Mouse (Mus musculus) forebrain, postnatal 0 days (tissue): ENCODE data around the gene Adam22. TPM values are rescaled to one million over a fixed set of nuclear protein-coding genes. Genes with fewer than 3 reads are reported as not detected.
"Not testable (repeated sequence)": the region's sequence is repeated elsewhere in the genome, so short reads cannot be mapped to it uniquely, and the experiment has no call there.

Experiments
- ATAC-seq: fragments of 200-750 bp; cut with Nextera tagmentation; 2 replicates; pipeline ENCODE4 v1.8.0; 2017; ENCODE audit warnings: mild to moderate bottlenecking, moderate library complexity
- DNase-seq: peaks from one replicate; pipeline ENCODE4 v3.0.0-alpha.2; 2015
- H3K27ac ChIP-seq: fragments of 300-500 bp; sonication (generic); 2 replicates; pipeline ENCODE4 v1.5.1; 2014; ENCODE audit warnings: low read depth, mild to moderate bottlenecking, antibody characterized with exemption, low read length, moderate library complexity, mixed read lengths
- H3K27me3 ChIP-seq: fragments of 300-500 bp; sonication (generic); 2 replicates; pipeline ENCODE4 v1.6.1; 2014; ENCODE audit warnings: mild to moderate bottlenecking, low read length, mixed read lengths; ENCODE audit not compliant: insufficient read depth
- H3K36me3 ChIP-seq: fragments of 300-500 bp; sonication (generic); 2 replicates; pipeline ENCODE4 v1.6.1; 2014; ENCODE audit warnings: mild to moderate bottlenecking, moderate library complexity; ENCODE audit not compliant: insufficient read depth
- H3K4me1 ChIP-seq: fragments of 300-500 bp; sonication (generic); 2 replicates; pipeline ENCODE4 v1.6.1; 2014; ENCODE audit warnings: antibody characterized with exemption; ENCODE audit not compliant: insufficient read depth
- H3K4me2 ChIP-seq: fragments of 300-500 bp; sonication (generic); 2 replicates; pipeline ENCODE4 v1.6.1; 2014; ENCODE audit warnings: low read depth, mild to moderate bottlenecking, moderate library complexity
- H3K4me3 ChIP-seq: fragments of 300-500 bp; sonication (generic); 2 replicates; pipeline ENCODE4 v1.5.1; 2014; ENCODE audit warnings: low read depth, low read length, mixed read lengths
- H3K9ac ChIP-seq: fragments of 300-500 bp; sonication (generic); 2 replicates; pipeline ENCODE4 v1.6.1; 2014; ENCODE audit warnings: mild to moderate bottlenecking
- H3K9me3 ChIP-seq: fragments of 300-500 bp; sonication (generic); 2 replicates; pipeline ENCODE4 v1.6.1; 2016; ENCODE audit warnings: low read length
- CTCF ChIP-seq: sonication (generic); IDR thresholded peaks from 2 replicates; pipeline ENCODE4 v1.5.1; 2016; ENCODE audit warnings: antibody characterized with exemption, control low read depth, low read depth
- WGBS: fragments of 180-500 bp; shearing (Covaris S2); extraction: QIAGEN DNeasy Blood & Tissue Kit; methylation state at CpG from one replicate; pipeline ENCODE4 v1.1.7; 2014; 5-methylcytosine and 5-hydroxymethylcytosine counted together
- polyA plus RNA-seq: library from polyadenylated mRNA; unstranded; fragments of >200 nt; fragmentation: Nextera tagmentation; extraction: Ambion mirVana; gene quantifications from 2 replicates; pipeline ENCODE4 v1.2.1, GENCODE M21; 2015
- total RNA-seq: library from RNA; depleted of rRNA; stranded (reverse); fragments of >200 nt; gene quantifications from 2 replicates; pipeline ENCODE4 v1.2.3, GENCODE M21; 2014

The Adam22 gene
- total and polyA plus RNA-seq, 2 experiments from 2014 or later, result 36.6 to 89.4 TPM

DNA sequence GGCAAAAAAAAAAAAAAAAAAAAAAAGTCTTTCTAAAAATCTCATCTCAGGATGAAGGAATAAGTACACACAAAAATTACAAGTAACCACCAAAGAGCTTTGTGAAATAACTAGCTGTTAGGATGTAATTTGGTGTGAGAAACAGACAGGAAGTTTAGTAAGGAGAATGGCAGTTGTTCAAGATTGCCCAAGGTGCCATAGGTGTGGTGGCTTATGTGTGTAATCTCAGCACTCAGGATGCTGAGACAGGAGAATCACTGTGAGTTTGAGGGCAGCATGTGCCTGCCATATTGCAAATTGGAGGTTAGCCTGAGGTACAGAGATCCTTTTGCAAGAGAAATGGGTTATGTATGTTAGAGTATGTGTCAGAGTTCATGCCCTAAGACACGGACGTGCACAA, 305.5 kb downstream of the Adam22 start:
- Histone ChIP-seq H3K4me3 (no peak overlapping the region), H3K4me2 (no peak overlapping the region), H3K27ac (no peak overlapping the region), H3K36me3 (peaks cover 43% of the 10 kb centered on the region), H3K4me1 (0 out of 2 replicates have a peak, but pooled peaks cover 2% of the 10 kb centered on the region), H3K9ac (no peak overlapping the region), H3K9me3 (no peaks in the 10 kb centered on the region), H3K27me3 (no peaks in the 10 kb centered on the region)
- ATAC-seq (no peak), DNase-seq (no peak)
- 98% methylated on average over 2 of the region's 2 CpGs for WGBS
- TF ChIP-seq CTCF, result no peak

DNA sequence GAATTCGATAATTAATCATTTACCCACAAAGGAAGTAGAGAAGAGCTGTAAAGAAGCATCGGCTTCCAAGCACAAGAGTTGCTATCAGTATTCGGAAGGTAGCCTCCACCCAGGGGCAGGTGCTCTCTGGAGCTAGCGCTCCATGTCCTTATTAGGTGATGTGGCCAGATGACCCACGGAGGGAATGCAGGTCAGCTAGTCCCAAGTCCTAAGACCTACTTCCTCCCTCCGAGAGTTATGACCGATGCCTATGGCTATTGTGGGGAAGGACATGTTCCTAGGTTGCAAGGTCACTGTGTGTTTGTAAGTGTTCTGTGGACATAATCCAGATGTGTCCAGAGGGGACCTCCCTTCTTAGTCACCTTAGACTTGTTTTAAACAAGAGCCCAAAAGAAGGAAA, 309.9 kb downstream of the Adam22 start:
- H3K27me3 ChIP-seq, result no peaks in the 10 kb centered on the region
- no peak overlapping the region for H3K9ac ChIP-seq
- no peaks in the 10 kb centered on the region for H3K9me3 ChIP-seq
- no peak for ATAC-seq
- H3K36me3 ChIP-seq, result peaks cover 7% of the 10 kb centered on the region; the same call in 1 of the 2 replicates
- DNase-seq, result no peak
- no peak overlapping the region for H3K4me2 ChIP-seq
- H3K27ac ChIP-seq, result no peak overlapping the region
- no peak for TF ChIP-seq CTCF
- H3K4me1 ChIP-seq, result peaks cover 9% of the 10 kb centered on the region; the same call in 1 of the 2 replicates
- WGBS, result 92% methylated on average over 7 of the region's 7 CpGs
- no peak overlapping the region for H3K4me3 ChIP-seq

DNA sequence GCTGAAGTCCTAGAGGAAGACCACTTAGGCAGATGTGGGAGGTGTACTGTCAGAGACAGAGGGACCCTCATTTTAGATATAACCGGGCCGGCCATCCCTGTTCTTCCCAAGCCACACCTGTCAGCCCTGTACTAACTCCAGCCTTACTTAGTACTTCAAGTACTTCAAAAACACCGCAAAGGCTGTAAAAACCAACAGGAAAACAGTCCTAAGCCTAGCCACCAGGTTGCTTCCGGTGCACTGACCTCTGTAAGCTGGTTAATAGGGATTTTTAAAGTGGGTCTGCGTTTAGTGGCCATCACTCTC, 311.0 kb downstream of the Adam22 start:
- peak overlapping the region; percentile 79 for H3K9ac ChIP-seq
- H3K4me1 ChIP-seq, result peaks cover 9% of the 10 kb centered on the region; the same call in 1 of the 2 replicates
- H3K4me2 ChIP-seq, result peak overlapping the region; percentile 61
- H3K36me3 ChIP-seq, result peaks cover 7% of the 10 kb centered on the region; the same call in 1 of the 2 replicates
- no peak for TF ChIP-seq CTCF
- H3K27ac ChIP-seq, result no peak overlapping the region
- H3K27me3 ChIP-seq, result no peaks in the 10 kb centered on the region
- 60% methylated on average over 5 of the region's 5 CpGs for WGBS
- H3K4me3 ChIP-seq, result peak overlapping the region; percentile 60
- no peak for DNase-seq
- ATAC-seq, result no peak
- no peaks in the 10 kb centered on the region for H3K9me3 ChIP-seq

DNA sequence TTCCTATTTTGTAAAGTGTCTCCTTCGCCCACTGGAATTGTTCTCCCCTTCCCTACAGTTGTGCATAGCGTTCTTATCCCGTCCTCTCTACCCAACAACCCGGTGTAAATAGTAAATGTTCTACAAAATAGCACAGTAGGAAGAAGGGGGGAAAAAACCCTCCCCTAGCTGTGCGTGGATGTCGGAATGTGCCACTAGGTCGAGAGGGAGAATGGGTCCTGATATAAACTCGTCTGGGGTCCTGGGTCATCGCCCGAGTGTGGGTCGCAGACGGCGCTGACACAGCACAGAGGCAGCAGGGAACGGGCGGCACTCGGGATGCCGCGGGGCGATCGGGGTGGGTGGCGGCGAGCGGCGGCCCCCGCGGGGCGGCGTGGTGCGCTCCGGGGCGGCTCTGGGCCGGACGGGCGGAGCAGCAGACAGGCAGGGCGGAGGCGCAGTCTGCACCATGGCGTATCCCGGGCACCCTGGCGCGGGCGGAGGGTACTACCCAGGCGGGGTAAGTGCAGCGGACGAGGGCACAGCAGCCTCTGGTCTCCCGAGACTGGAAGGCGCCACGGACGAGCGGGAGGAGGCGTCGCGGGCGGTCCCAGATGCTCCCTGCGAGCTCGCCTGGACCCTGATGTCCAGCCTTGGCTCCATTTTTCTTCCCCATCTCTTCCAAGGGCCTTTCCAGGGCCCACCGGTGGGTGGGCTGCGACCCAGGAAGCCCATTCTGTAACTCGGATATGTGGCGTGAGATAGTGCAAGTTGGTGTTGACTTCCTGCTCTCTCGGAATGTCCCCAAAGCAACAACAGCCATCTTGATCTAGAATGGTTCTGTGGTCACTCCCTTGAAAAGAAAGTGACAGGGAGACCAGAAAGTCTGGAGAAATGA, 311.6 kb downstream of the Adam22 start:
- Histone ChIP-seq H3K4me2 (peak overlapping the region; percentile 61), H3K4me3 (peak overlapping the region; percentile 60), H3K4me1 (peaks cover 9% of the 10 kb centered on the region; the same call in 1 of the 2 replicates), H3K9me3 (no peaks in the 10 kb centered on the region), H3K9ac (peak overlapping the region; percentile 79), H3K27ac (peak overlapping the region; percentile 81), H3K27me3 (no peaks in the 10 kb centered on the region), H3K36me3 (peaks cover 7% of the 10 kb centered on the region; the same call in 1 of the 2 replicates)
- ATAC-seq (peak; percentile 98), DNase-seq (peak; percentile 64)
- TF ChIP-seq CTCF, result no peak; the same call in 1 of the 2 replicates
- WGBS, result under 1% methylated on average over 59 of the region's 60 CpGs

DNA sequence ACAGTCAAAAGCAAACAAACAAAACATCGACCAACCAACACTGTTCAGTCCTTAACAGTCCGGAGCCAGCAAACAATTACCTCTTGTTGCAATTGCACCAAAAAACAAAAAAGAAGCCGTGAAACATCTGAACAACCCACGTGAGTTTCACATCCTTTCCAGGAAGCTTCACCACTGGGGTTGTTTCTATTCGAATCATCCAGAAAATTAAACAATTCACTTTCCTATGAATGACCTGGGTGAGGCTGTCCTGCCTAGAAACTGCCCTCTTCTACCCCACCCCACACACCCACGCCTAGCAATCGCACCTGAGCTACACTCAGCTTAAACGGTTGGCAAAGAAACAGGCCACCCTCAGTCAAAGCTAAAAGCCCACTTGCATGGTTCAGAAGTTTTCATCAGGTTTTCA, 312.2 kb downstream of the Adam22 start:
- H3K27me3 ChIP-seq, result no peaks in the 10 kb centered on the region
- peaks cover 7% of the 10 kb centered on the region; the same call in 1 of the 2 replicates for H3K36me3 ChIP-seq
- H3K9me3 ChIP-seq, result no peaks in the 10 kb centered on the region
- WGBS, result 19% methylated on average over 8 of the region's 8 CpGs
- H3K9ac ChIP-seq, result peak overlapping the region; percentile 79; the same call in 1 of the 2 replicates
- ATAC-seq (no peak), DNase-seq (no peak)
- TF ChIP-seq CTCF, result no peak
- H3K4me3 ChIP-seq, result peak overlapping the region; percentile 60
- peak overlapping the region; percentile 61 for H3K4me2 ChIP-seq
- H3K27ac ChIP-seq, result peak overlapping the region; percentile 81; the same call in 1 of the 2 replicates
- peaks cover 9% of the 10 kb centered on the region; the same call in 1 of the 2 replicates for H3K4me1 ChIP-seq

DNA sequence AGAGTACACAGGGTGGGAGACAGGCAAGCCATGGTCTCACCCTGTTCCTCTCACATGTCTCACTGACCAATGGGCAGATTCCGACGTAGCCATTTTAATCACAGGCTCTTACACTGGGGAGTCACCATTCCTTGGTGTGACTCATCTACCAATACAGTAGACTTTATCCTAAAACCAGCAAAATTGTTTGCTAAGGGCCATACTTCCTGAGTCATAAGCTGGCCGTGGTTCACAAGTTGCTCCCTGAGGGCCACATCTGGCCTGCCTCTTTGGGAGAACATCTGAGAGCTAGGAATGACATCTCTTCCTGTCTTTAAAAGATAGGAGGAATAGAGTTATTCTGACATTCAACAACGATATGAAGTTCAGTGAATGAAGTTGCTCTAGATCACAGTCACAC, 314.1 kb downstream of the Adam22 start:
- H3K4me1 ChIP-seq, result peaks cover 9% of the 10 kb centered on the region; the same call in 1 of the 2 replicates
- no peak overlapping the region for H3K9ac ChIP-seq

DNA sequence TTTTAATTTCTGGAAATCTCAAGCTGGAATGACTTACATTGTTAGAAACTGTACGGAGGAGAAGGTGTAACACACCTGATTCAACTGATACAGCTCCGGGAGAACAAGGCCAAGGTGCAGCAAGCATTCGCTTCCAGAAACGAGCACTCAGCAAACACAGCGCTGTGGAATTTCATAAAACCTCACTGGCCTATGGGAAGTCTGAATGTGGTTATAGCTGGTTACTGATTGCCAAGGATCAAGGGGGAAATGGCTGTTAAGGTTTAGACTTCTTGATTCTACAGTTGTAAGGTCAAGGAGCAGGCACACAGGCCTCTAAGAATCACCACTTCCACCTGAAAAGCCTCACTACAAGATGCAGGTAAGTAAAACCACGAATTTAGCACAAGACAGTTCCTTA, 322.1 kb downstream of the Adam22 start, which contains the start of gene Sri:
Sri (plus strand) TSS at position 224 of the 400 bp plus-strand sequence.
- no peak within 1 kb of the TSS for H3K9ac ChIP-seq
- no peaks in the 10 kb centered on the region for H3K9me3 ChIP-seq
- H3K4me3 ChIP-seq, result no peak within 1 kb of the TSS
- DNase-seq (no peak), ATAC-seq (no peak)
- TF ChIP-seq CTCF, result no peak
- no peak within 1 kb of the TSS for H3K4me2 ChIP-seq
- no peak within 1 kb of the TSS for H3K27ac ChIP-seq
- WGBS, result 88% methylated on average over 6 of the region's 6 CpGs
- no peaks in the 10 kb centered on the region for H3K4me1 ChIP-seq
- no peaks in the 10 kb centered on the region for H3K27me3 ChIP-seq
- H3K36me3 ChIP-seq, result no peaks in the 10 kb centered on the region

More for the DNA sequence above, 314.1 kb downstream of the Adam22 start:
- Histone ChIP-seq H3K9me3 (no peaks in the 10 kb centered on the region), H3K4me2 (no peak overlapping the region), H3K4me3 (no peak overlapping the region), H3K36me3 (no peaks in the 10 kb centered on the region), H3K27ac (no peak overlapping the region), H3K27me3 (no peaks in the 10 kb centered on the region)
- TF ChIP-seq CTCF, result no peak
- 93% methylated on average over 4 of the region's 4 CpGs for WGBS
- ATAC-seq, result no peak
- no peak for DNase-seq

DNA sequence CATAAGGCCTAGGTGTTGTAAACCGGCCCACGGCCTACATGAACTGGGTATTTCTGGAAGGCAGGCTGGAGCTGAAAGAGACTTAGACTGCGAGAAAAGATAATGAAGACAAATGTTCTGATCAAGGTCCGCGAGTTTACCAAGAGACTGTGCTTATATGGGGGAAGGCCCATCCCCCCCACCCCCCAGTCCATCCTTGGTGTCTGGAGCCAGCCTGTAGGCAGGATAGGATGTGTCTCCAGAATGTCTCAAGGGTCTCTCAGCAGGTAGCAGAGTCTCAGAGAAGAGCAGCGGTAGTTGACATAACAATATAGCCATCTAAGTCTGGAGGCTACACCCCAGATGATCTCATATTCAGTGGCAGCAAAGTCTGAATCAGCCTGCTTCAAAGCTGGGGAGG, 333.4 kb downstream of the Adam22 start:
- WGBS, result 93% methylated on average over 6 of the region's 6 CpGs
- not testable (repeated sequence) for H3K4me2 ChIP-seq

More for the DNA sequence above, 333.4 kb downstream of the Adam22 start:
- not testable (repeated sequence) for H3K27ac ChIP-seq, ATAC-seq, H3K9me3 ChIP-seq, H3K4me3 ChIP-seq, DNase-seq, H3K36me3 ChIP-seq, H3K4me1 ChIP-seq, H3K27me3 ChIP-seq, H3K9ac ChIP-seq
